Mouse (Mus musculus) inflammation-experienced regulatory T-cells, adult 6 months (primary cell): ENCODE data around the gene Olfr792. TPM values are rescaled to one million over a fixed set of nuclear protein-coding genes. Genes with fewer than 3 reads are reported as not detected.

ENCODE experiments used
- ATAC-seq: one replicate; pipeline ENCODE4 v1.8.0; 2017
- polyA plus RNA-seq, 3 experiments: library from polyadenylated mRNA; unstranded; fragments of 100-300 nt; shearing (Covaris generic); gene quantifications; one replicate each; pipeline ENCODE4 v1.2.1; 2017

Olfr792 gene
- polyA plus RNA-seq, result not detected

GRCm38 (mm10) chr10:129538862-129539261, at the start of gene Olfr792:
Olfr792 (plus strand) TSS chr10:129539162.
- ATAC-seq, result no peak

GRCm38 (mm10) chr10:129490101-129490500, 48.9 kb upstream of the Olfr792 start:
- no peak for ATAC-seq

GRCm38 (mm10) chr10:129498192-129498591, 40.8 kb upstream of the Olfr792 start, which contains the start of gene Olfr790:
Olfr790 (plus strand) TSS chr10:129498492.
- no peak for ATAC-seq

- ATAC-seq, result no peak
Measured at GRCm38 (mm10) chr10:129521492-129521891, 17.5 kb upstream of the Olfr792 start, which contains the start of gene Olfr791. Olfr791 (plus strand) TSS chr10:129521792.

GRCm38 (mm10) chr10:129549354-129549753, 10.4 kb downstream of the Olfr792 start:
- no peak for ATAC-seq

GRCm38 (mm10) chr10:129567355-129567754, 28.4 kb downstream of the Olfr792 start, which contains the start of gene Olfr794:
Olfr794 (plus strand) TSS chr10:129567655.
- ATAC-seq, result no peak

- no peak for ATAC-seq
Measured at GRCm38 (mm10) chr10:129577066-129577465, 38.1 kb downstream of the Olfr792 start.

Other genes with a start within 250 kb of the Olfr792 start
- gene Olfr780, start 221.0 kb upstream of the Olfr792 start, polyA plus RNA-seq, result not detected
- gene Olfr781, start 210.3 kb upstream of the Olfr792 start, polyA plus RNA-seq, result not detected
- gene Olfr782, start 190.3 kb upstream of the Olfr792 start, polyA plus RNA-seq, result not detected
- not detected for gene Olfr784, start 155.1 kb upstream of the Olfr792 start, polyA plus RNA-seq
- not detected for gene Olfr785, start 133.7 kb upstream of the Olfr792 start, polyA plus RNA-seq
- gene Olfr786, start 111.9 kb upstream of the Olfr792 start, polyA plus RNA-seq, result not detected
- gene Olfr787, start 77.3 kb upstream of the Olfr792 start, polyA plus RNA-seq, result under 1 TPM in 2 of 3 experiments, not detected in 1; 0.18 to 0.20 TPM
- gene Olfr788, start 68.2 kb upstream of the Olfr792 start, polyA plus RNA-seq, result not detected
- gene Olfr789, start 54.4 kb upstream of the Olfr792 start, polyA plus RNA-seq, result not detected
- not detected for gene Olfr790, start 40.7 kb upstream of the Olfr792 start, polyA plus RNA-seq
- not detected for gene Olfr791, start 17.4 kb upstream of the Olfr792 start, polyA plus RNA-seq
- not detected for gene Olfr794, start 28.5 kb downstream of the Olfr792 start, polyA plus RNA-seq
- gene Olfr796, start 73.4 kb downstream of the Olfr792 start, polyA plus RNA-seq, result not detected
- gene Olfr798, start 88.8 kb downstream of the Olfr792 start, polyA plus RNA-seq, result under 1 TPM in 1 of 3 experiments, not detected in 2; 0.13 TPM
- not detected for gene Olfr799, start 98.3 kb downstream of the Olfr792 start, polyA plus RNA-seq
- gene Olfr800, start 118.5 kb downstream of the Olfr792 start, polyA plus RNA-seq, result not detected
- under 1 TPM in 1 of 3 experiments, not detected in 2; 0.75 TPM for gene Olfr801, start 134.7 kb downstream of the Olfr792 start, polyA plus RNA-seq
- gene Olfr802, start 149.0 kb downstream of the Olfr792 start, polyA plus RNA-seq, result not detected
- gene Olfr803, start 155.1 kb downstream of the Olfr792 start, polyA plus RNA-seq, result not detected
- not detected for gene Olfr804, start 164.0 kb downstream of the Olfr792 start, polyA plus RNA-seq
- not detected for gene Olfr805, start 190.2 kb downstream of the Olfr792 start, polyA plus RNA-seq
- gene Olfr806, start 202.8 kb downstream of the Olfr792 start, polyA plus RNA-seq, result not detected
- gene Olfr807, start 218.6 kb downstream of the Olfr792 start, polyA plus RNA-seq, result not detected
- not detected for gene Olfr808, start 226.3 kb downstream of the Olfr792 start, polyA plus RNA-seq
- not detected for gene Olfr809, start 235.5 kb downstream of the Olfr792 start, polyA plus RNA-seq